Mouse (Mus musculus) spleen, adult 2 months (tissue): Measurements from ENCODE around the gene Rab22a. TPM values are rescaled to one million over a fixed set of nuclear protein-coding genes. Genes with fewer than 3 reads are reported as not detected.

Experiments
- DNase-seq, 2 experiments: peaks; one replicate each; pipeline versions ENCODE4 v3.0.0 to v3.0.0-alpha.2; 2012 to 2021; ENCODE audit warnings: low spot score in 2 of 2, low read depth in 1 of 2
- H3K27ac ChIP-seq: fragments of 200-500 bp; 2 replicates; pipeline ENCODE4 v1.5.1; 2012; ENCODE audit warnings: low read length, inconsistent platforms; ENCODE audit not compliant: insufficient read depth
- H3K27me3 ChIP-seq: fragments of 200-500 bp; 2 replicates; pipeline ENCODE4 v1.6.1; 2012; ENCODE audit warnings: mild to moderate bottlenecking, moderate library complexity, low read length, inconsistent platforms; ENCODE audit not compliant: control insufficient read depth, insufficient read depth
- H3K36me3 ChIP-seq: fragments of 200-500 bp; 2 replicates; pipeline ENCODE4 v1.6.1; 2012; ENCODE audit warnings: mild to moderate bottlenecking, low read length, inconsistent platforms; ENCODE audit not compliant: control insufficient read depth, insufficient read depth
- H3K4me1 ChIP-seq: fragments of 200-500 bp; 2 replicates; pipeline ENCODE4 v1.6.1; 2011; ENCODE audit warnings: inconsistent platforms; ENCODE audit not compliant: control insufficient read depth, insufficient read depth, insufficient read length
- H3K4me3 ChIP-seq: fragments of 200-500 bp; 2 replicates; pipeline ENCODE4 v1.5.1; 2011; ENCODE audit warnings: mild to moderate bottlenecking, inconsistent platforms; ENCODE audit not compliant: insufficient read depth, insufficient read length; ENCODE audit errors: extremely low read depth
- CTCF ChIP-seq: fragments of 200-500 bp; IDR thresholded peaks from 2 replicates; pipeline ENCODE4 v1.5.1; 2011; ENCODE audit warnings: mild to moderate bottlenecking, inconsistent platforms; ENCODE audit not compliant: insufficient read depth, insufficient read length, insufficient replicate concordance; ENCODE audit errors: extremely low read depth
- POLR2A ChIP-seq: fragments of 200-500 bp; IDR thresholded peaks from 2 replicates; pipeline ENCODE4 v1.6.1; 2011; ENCODE audit warnings: low read depth, low read length, inconsistent platforms
- WGBS: fragments of 180-500 bp; shearing (Covaris S2); methylation state at CpG from one replicate; pipeline ENCODE4 v1.1.7; 2018; 5-methylcytosine and 5-hydroxymethylcytosine counted together
- polyA plus RNA-seq: library from polyadenylated mRNA; depleted of rRNA; stranded (reverse); fragments of >200 nt; gene quantifications from 2 replicates; pipeline ENCODE4 v1.2.3, GENCODE M21; 2012

Gene Rab22a
- polyA plus RNA-seq, 1 experiment: 18.7 TPM

GRCm38 (mm10) chr2:173725819-173726218 lies 66.3 kb downstream of the Rab22a start:
- Histone ChIP-seq H3K4me3 (no peak overlapping the region), H3K27ac (no peak overlapping the region), H3K27me3 (no peaks in the 10 kb centered on the region), H3K4me1 (no peaks in the 10 kb centered on the region), H3K36me3 (no peaks in the 10 kb centered on the region)
- DNase-seq: no peak
- WGBS: 86% methylated on average over 4 of the region's 4 CpGs
- TF ChIP-seq POLR2A (no peak), CTCF (no peak)

GRCm38 (mm10) chr2:173730444-173730966 lies 70.9 kb downstream of the Rab22a start:
- Histone ChIP-seq H3K4me3 (no peak overlapping the region), H3K4me1 (no peaks in the 10 kb centered on the region), H3K27me3 (no peaks in the 10 kb centered on the region), H3K36me3 (no peaks in the 10 kb centered on the region), H3K27ac (no peak overlapping the region)
- DNase-seq: no peak
- TF ChIP-seq POLR2A (no peak), CTCF (no peak)
- WGBS: 68% methylated on average over 9 of the region's 9 CpGs

- Histone ChIP-seq H3K4me3 (no peak overlapping the region), H3K27me3 (no peaks in the 10 kb centered on the region), H3K4me1 (peaks cover 7% of the 10 kb centered on the region), H3K27ac (no peak overlapping the region), H3K36me3 (no peaks in the 10 kb centered on the region)
- WGBS: 83% methylated on average over 2 of the region's 2 CpGs
- no peak for DNase-seq
- no peak for TF ChIP-seq CTCF
- TF ChIP-seq POLR2A: no peak
Measured at GRCm38 (mm10) chr2:173734426-173734825, 74.9 kb downstream of the Rab22a start.

GRCm38 (mm10) chr2:173737222-173737989 lies 77.8 kb downstream of the Rab22a start, which contains the start of gene Vapb:
Vapb (plus strand) TSS chr2:173737511.
- Histone ChIP-seq H3K27ac (peak within 1 kb of the TSS; percentile 6; the same call in 1 of the 2 replicates), H3K36me3 (no peaks in the 10 kb centered on the region), H3K27me3 (no peaks in the 10 kb centered on the region), H3K4me1 (peaks cover 7% of the 10 kb centered on the region), H3K4me3 (peak within 1 kb of the TSS; percentile 84)
- WGBS: under 1% methylated on average over 69 of the region's 70 CpGs
- TF ChIP-seq POLR2A (no peak), CTCF (no peak)
- peak; percentile 91 to 99 for DNase-seq

DNA sequence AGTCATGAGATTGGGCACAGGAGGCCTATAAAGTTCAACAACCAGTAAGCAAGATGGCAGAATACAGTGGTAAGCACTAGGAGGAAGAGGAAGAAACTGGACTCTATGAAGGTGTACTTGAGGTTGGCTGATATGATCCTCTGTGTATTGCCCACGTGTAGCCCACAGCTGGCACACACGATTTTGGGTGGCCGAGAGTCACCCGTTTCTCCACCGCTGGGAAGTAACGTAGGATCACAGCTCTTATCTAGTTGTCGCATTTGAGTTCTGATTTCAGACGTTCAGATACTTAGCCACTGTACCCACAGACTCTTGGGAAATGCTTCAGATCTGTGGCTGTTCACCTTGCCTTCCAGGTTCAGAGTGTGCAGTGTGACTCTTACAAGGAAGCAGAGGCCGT lies 78.7 kb downstream of the Rab22a start:
- 64% methylated on average over 9 of the region's 9 CpGs for WGBS
- no peak overlapping the region for H3K27ac ChIP-seq
- no peaks in the 10 kb centered on the region for H3K36me3 ChIP-seq
- DNase-seq: no peak
- H3K4me1 ChIP-seq: peaks cover 7% of the 10 kb centered on the region
- peak overlapping the region; percentile 84 for H3K4me3 ChIP-seq
- H3K27me3 ChIP-seq: no peaks in the 10 kb centered on the region
- TF ChIP-seq POLR2A (no peak), CTCF (no peak)

DNA sequence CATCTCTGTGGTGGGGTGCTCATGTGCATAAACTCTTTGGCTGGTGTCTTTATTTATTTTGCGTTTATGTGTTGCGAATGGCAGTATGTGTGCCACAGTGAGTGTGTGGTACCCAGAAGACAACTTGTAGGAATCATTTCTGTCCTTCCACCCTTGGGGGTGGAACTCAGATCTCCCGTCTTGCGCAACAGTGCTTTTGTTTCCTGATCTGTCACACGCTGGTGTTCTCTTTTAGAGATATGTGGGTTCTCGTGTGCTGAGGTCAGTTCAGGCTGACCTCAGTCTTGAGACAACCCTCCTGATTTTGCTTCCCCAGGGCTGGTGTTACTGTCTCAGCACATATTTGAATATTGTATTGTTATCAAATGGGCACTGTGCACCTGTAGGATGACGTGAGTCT lies 79.5 kb downstream of the Rab22a start:
- H3K4me1 ChIP-seq: peaks cover 7% of the 10 kb centered on the region
- DNase-seq: no peak
- no peak for TF ChIP-seq POLR2A
- no peak for TF ChIP-seq CTCF
- 84% methylated on average over 7 of the region's 7 CpGs for WGBS
- H3K27ac ChIP-seq: no peak overlapping the region
- H3K27me3 ChIP-seq: no peaks in the 10 kb centered on the region
- no peaks in the 10 kb centered on the region for H3K36me3 ChIP-seq
- no peak overlapping the region for H3K4me3 ChIP-seq

DNA sequence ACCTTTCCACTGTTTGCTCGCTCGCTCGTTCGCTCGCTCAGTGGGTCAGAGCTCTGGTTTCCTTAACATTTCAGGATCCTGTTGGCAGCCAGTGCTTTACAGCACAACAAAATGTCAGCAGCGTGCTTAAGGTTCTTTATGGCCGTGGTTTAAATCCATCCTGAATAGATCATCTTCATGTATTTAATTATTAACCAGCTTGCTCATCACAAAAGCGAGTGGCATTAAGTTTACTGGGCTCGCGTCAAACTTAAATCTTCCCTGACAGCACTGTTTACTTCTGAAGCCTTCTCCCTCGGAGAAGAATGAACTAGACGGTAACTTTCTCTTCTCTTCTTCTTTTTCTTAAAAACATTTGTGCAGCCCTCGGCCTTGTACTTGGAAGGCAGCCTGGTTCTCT lies 82.5 kb downstream of the Rab22a start:
- H3K27me3 ChIP-seq: no peaks in the 10 kb centered on the region
- H3K27ac ChIP-seq: no peak overlapping the region
- H3K4me3 ChIP-seq: no peak overlapping the region
- no peaks in the 10 kb centered on the region for H3K36me3 ChIP-seq
- TF ChIP-seq CTCF (no peak), POLR2A (no peak)
- 90% methylated on average over 13 of the region's 13 CpGs for WGBS
- no peak for DNase-seq
- peaks cover 7% of the 10 kb centered on the region for H3K4me1 ChIP-seq
